Mouse (Mus musculus) left cerebral cortex, postnatal 25 days (tissue): ENCODE measurements around the gene Tdrd3. TPM values are rescaled to one million over a fixed set of nuclear protein-coding genes. Genes with fewer than 3 reads are reported as not detected.

Source experiments
- DNase-seq, 2 experiments: peaks; one replicate each; pipeline ENCODE4 v3.0.0; 2022; ENCODE audit warnings: low spot score in 2 of 2, mixed read lengths in 1 of 2
- intact Hi-C: fragments of 180-260 bp; cut with DNase I; formaldehyde crosslinking; loops from one replicate; pipeline ENCODE4 v1.15.1; 2025
- total RNA-seq, 2 experiments: library from RNA; stranded (reverse); gene quantifications; 2 replicates each; pipeline ENCODE4 v1.2.3; 2021

Gene Tdrd3
- 10 to 100 TPM; 24.3 to 25.0 TPM for total RNA-seq

DNA sequence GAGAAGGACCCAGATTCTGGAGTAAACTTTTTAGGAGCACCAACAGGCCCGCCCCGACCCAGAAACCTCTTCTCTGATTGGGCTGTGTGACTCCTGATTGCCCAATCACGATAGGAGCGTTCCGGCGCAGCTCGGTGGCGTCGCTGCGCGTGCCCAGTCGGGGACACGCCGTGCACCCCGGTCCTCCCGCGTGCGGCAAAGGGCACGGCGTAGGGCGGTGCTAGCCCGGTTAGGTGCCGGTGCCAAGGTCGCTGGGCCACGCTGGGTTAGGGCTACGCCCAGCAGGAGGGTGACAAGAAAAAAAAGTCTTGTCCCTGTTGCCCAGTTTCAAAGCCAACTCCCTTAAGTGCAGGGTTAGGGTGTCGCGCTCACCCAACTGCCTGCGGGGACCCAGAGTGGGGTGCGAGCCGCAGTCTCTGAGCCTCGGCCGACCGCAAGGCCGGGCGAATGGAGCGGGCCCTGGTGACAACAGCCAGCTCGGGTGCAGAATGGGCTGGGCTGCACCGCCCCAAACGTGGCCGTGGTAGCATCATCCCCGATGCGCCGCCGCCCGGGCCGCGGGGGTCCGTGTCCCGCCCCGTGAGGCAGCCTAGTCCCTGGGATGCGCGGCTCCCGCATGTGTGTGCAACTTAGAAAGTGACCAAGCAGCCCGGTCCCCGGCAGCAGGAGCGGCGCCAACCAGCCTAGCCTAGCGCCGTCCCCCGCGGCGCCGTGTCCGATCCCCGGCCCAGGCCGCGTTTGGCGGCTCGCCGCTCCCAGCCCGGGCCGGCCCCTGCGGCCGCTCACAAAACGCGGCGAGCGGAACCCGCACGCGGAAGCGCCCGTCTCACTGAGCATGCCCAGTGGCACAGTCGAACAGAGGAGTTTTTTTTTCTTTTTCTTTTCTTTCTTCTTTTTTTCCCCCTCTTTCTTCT is at the start of gene Tdrd3:
Gene Tdrd3 (plus strand): TSS at position 832 of the 914 bp plus-strand sequence.
- intact Hi-C loops = no loop called here
- DNase-seq = peak; percentile 94 to 97

DNA sequence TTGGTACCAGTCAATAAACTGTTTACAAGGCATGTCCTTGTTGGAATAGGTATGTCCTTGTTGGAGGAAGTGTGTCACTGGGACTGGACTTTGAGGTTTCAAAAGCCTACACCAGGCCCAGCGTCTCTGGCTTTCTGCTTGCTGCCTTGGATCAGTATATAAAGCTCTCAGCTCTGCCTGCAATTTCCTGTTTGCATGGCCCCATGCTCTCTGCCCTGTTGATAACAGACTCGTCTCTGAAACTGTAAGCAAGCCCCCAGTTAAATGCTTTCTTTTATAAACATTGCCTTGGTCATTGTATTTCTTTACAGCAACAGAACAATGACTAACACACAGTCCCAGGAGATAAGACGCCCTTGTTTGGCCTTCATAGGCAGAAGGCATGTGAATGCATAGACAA is 49.3 kb upstream of the Tdrd3 start:
- DNase-seq = no peak
- intact Hi-C loops = no loop called here

- intact Hi-C loops = no loop called here
- no peak for DNase-seq
These were observed 33.4 kb upstream of the Tdrd3 start for GRCm38 (mm10) chr14:87383041-87383440.

DNA sequence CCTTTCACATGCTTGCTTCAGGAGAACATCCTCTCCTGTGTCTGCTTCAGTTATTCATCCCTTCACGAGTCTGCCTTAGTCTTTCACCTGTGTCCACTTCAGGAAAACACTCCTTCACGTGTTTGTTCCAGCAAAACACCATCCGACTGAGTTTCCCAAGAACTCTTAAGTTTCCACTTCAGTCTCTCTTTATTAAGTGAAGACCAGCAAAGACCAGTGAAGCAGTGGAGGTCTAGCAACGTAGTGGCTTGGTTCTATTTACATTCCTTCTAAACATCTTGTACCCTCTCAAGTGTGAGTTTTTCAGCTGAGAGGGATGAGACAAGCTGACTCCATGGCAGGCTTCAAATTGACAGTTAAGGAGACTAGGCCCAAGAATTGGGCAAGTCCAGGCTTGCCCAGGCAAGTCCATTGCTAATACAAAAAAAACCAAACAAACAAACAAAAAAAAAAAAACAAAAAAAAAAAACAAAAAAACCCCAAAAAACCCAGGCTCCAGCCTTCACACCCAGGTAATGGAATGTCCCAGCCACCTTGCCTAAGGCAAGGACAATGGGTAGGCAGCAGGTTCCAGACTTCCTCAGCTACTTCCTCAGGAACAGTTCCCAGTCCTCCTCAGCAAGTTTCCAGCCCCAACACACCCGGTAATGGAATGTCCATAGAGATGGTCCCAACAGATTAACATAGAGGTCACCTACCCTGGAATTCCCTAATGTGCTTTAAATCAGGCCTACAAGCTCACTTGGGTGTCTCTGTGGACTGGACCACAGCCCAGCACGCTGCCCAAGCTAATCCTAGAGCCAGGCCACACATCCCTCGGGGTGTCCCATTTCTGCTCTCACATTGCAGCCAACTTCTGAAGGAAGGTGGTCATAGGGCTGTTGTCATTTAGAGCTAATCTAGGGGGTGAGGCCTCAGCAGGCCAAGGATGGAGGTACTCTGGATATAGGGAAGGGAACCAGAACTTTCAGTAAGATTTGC is 31.9 kb upstream of the Tdrd3 start:
- DNase-seq = no peak
- intact Hi-C loops = no loop called here

DNA sequence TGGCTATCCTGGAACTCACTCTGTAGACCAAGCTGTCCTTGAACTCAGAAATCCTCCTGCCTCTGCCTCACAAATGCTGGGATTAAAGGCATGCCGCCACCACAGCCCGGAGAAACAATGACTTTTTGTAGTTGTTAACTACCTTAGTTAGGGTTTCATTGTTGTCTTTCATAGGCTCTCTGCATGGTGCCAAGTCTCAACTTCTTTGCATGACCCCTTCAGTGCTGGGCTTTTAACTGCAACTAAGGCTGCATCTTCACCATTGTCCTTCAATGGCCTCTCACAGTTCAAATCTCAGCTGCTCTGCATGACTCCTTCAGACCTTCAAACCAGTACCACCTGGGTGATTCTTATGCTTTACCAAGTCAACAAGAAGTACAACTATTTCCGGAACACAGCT is 23.3 kb upstream of the Tdrd3 start:
- no peak for DNase-seq
- intact Hi-C loops = no loop called here

DNA sequence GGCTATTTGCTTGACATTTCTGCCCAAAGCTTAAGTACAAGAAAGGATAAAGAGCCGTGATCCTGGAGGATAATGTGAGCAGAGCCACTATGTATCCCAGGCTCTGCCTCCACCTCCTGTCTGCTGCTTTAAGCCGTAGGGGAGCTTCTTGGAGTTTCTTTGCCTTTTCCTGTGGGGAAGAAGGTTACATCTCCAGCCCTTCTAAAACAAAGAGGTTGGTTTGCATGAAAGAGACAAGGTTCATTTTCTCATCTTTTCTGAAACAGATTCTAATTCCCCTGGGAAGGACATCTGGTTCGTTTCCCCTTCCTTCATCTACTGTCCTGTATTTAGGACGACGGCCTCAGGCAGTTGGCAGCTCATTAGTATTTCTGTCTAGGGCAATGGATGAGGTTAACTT is 19.8 kb upstream of the Tdrd3 start:
- intact Hi-C loops = no loop called here
- no peak for DNase-seq

- intact Hi-C loops = no loop called here
- no peak for DNase-seq
These were observed 992 bp upstream of the Tdrd3 start for GRCm38 (mm10) chr14:87415486-87415807.

DNA sequence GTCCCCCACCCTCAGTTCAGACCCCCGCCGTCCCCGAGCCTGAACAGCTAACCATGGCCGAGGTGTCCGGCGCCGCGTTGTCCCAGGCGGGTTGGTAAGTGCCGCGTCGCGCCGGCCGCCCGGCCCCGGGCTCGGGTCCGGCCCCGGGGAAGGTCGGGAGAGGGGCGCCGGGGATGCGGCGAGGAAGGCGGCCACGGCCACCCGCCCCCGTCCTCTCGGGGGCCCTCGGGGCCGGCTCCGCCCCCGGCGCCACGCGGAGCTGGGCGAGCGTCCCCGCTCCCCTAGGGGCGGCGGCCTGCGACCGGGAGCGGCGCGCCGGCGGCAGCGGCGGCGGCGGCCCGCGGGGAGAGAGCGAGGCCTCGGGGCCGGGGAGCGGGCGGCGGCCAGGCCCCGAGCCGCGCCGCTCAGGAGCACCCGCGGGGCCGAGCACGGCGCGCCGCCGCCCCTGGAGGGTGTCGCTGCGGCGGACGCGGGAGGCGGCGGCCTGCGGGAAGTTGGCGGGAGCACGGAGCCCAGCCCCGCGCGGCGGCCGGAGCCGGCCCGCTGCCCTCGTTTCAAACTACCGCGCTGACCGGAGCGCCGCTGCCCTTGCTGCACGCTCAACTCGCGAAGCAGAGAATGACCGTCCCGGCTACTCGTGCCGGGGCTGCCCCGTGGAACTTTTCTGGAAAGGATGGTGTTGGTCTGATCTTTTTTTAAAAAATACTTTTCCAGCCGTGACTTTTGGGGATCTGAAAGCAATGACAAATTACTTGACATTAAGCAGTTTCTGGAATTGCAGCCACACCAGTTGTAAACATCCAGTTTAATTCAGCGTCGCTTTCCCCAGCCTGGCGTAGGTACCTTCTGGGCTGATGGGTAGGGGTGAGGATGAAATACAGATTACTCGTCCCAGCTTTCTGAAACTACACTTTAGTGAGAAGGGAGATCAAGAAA is 584 bp downstream of the Tdrd3 start:
- intact Hi-C loops = no loop called here
- DNase-seq = peak; percentile 19 to 37

- no peak for DNase-seq
- intact Hi-C loops = no loop called here
These were observed 1.2 kb downstream of the Tdrd3 start for GRCm38 (mm10) chr14:87417691-87418070.

DNA sequence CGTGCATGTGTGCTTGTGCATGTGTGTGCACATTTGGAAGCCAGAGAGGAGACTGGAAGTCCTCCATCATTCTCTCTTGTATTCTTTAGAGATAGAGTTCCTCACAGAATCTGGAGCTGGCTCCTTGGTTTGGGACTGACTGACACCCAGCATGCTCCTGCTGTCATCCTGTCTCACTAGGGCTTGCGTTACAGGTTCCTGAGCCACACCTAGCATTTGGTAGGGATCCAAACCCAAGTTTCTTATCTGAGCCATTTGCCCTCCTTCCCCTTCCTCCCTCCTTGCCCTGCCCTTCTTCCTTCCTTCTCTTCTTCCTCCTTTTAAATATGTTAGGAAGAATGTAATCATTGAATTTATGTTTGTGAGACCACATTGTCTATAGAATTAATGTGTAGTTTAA is 3.3 kb downstream of the Tdrd3 start:
- no peak for DNase-seq
- intact Hi-C loops = no loop called here

- intact Hi-C loops = no loop called here
- no peak for DNase-seq
These were observed 4.1 kb downstream of the Tdrd3 start for GRCm38 (mm10) chr14:87420576-87420975.

DNA sequence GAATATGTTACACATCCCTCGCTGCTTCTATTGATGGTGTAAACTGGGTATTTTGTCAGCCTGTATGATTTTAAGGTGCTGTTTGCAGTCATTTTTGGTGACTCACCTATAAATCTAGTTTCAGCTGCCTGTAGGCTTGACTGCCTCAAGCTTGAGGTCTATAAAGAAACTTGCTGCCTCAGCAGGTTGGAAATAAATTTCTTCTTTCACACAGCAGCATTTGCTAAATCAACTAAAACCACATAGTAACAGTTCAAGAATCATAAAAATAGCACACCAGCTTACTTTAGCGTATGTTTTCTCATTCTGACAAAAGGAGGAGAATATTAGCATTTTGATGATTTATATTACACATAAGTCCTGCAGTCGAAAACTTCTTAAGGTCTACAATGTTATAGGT is 6.0 kb downstream of the Tdrd3 start:
- intact Hi-C loops = no loop called here
- no peak for DNase-seq

GRCm38 (mm10) chr14:87426297-87426922 is 10.0 kb downstream of the Tdrd3 start:
- DNase-seq = no peak
- intact Hi-C loops = no loop called here

DNA sequence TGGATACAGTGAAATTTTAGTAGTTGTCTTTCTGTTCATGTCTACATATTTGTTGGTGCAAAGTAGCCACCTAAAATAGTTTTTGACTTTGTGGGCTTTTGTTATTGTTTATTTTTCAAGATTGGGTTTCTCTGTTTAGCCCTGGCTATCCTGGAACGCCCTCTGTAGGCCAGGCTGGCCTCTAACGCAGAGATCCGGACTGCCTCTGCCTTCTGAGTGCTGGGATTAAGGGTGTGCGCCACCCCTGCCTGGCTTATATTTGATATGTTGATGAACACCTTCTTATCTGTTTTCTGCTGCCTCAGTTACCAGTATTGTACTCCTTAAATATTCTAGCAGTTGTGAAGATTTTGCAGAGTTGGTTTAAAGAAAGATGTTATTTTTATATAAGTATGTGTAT is 10.6 kb downstream of the Tdrd3 start:
- no peak for DNase-seq
- intact Hi-C loops = no loop called here

- intact Hi-C loops = no loop called here
- no peak for DNase-seq
These were observed 11.3 kb downstream of the Tdrd3 start for GRCm38 (mm10) chr14:87427659-87428289.

- intact Hi-C loops = no loop called here
- DNase-seq = no peak
These were observed 17.0 kb downstream of the Tdrd3 start for GRCm38 (mm10) chr14:87433390-87433915.

DNA sequence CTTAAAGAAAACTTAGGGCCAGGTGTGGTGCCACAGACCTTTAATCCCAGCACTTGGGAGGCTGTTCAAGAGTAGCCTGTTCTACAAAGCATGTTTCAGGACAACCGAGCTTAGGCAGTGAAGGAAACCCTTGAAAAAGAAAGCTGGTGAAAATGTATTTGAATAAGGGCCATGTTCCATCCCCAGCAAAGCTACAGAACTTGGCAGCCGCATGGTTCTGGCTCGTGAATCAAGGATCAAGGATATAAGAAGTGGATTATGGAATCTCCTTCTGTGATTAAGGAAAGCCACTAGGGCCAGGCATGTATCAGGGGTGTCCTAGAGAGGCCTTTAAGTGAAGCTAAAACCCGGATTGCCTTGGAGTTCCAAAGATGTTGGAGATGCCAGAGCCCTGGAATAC is 18.9 kb downstream of the Tdrd3 start:
- DNase-seq = no peak
- intact Hi-C loops = no loop called here

- no peak for DNase-seq
- intact Hi-C loops = no loop called here
These were observed 23.3 kb downstream of the Tdrd3 start for GRCm38 (mm10) chr14:87439721-87440120.
